Mouse (Mus musculus) hindbrain, embryonic 12.5 days (tissue): ENCODE data around the gene Hist1h4m. TPM values are rescaled to one million over a fixed set of nuclear protein-coding genes. Genes with fewer than 3 reads are reported as not detected.
"Not testable (repeated sequence)": the region's sequence is repeated elsewhere in the genome, so short reads cannot be mapped to it uniquely, and the experiment has no call there.

ENCODE experiments used
- ATAC-seq: fragments of 200-750 bp; cut with Nextera tagmentation; 2 replicates; pipeline ENCODE4 v1.8.0; 2017; ENCODE audit warnings: moderate TSS enrichment; ENCODE audit not compliant: low FRiP score
- H3K27ac ChIP-seq: fragments of 300-500 bp; sonication (generic); 2 replicates; pipeline ENCODE4 v1.5.1; 2016; ENCODE audit warnings: mild to moderate bottlenecking
- H3K27me3 ChIP-seq: fragments of 300-500 bp; sonication (generic); 2 replicates; pipeline ENCODE4 v1.6.1; 2016; ENCODE audit warnings: mild to moderate bottlenecking
- H3K36me3 ChIP-seq: fragments of 300-500 bp; sonication (generic); 2 replicates; pipeline ENCODE4 v1.6.1; 2016; ENCODE audit warnings: mild to moderate bottlenecking
- H3K4me1 ChIP-seq: fragments of 300-500 bp; sonication (generic); 2 replicates; pipeline ENCODE4 v1.6.1; 2016
- H3K4me2 ChIP-seq: fragments of 300-500 bp; sonication (generic); replicated peaks from 2 replicates; pipeline ENCODE4 v1.6.1; 2016; ENCODE audit warnings: mild to moderate bottlenecking
- H3K4me3 ChIP-seq: fragments of 300-500 bp; sonication (generic); 2 replicates; pipeline ENCODE4 v1.5.1; 2016; ENCODE audit warnings: mild to moderate bottlenecking
- H3K9ac ChIP-seq: fragments of 300-500 bp; sonication (generic); 2 replicates; pipeline ENCODE4 v1.6.1; 2016; ENCODE audit warnings: mild to moderate bottlenecking, moderate library complexity
- H3K9me3 ChIP-seq: fragments of 300-500 bp; sonication (generic); replicated peaks from 2 replicates; pipeline ENCODE4 v1.6.1; 2016; ENCODE audit warnings: mild to moderate bottlenecking
- WGBS: fragments of 180-500 bp; shearing (Covaris S2); methylation state at CpG from one replicate; pipeline ENCODE4 v1.1.7; 2016; 5-methylcytosine and 5-hydroxymethylcytosine counted together
- polyA plus RNA-seq: library from polyadenylated mRNA; unstranded; fragments of >200 nt; fragmentation: Nextera tagmentation; extraction: Ambion mirVana; gene quantifications from 2 replicates; pipeline ENCODE4 v1.2.1, GENCODE M21; 2016

Hist1h4m gene
- polyA plus RNA-seq, 1 experiment from 2014 or later = not detected

GRCm38 (mm10) chr13:21828511-21828910 lies 17.0 kb downstream of the Hist1h4m start:
- no peaks in the 10 kb centered on the region for H3K27me3 ChIP-seq
- 92% methylated on average over 3 of the region's 3 CpGs for WGBS
- H3K4me1 ChIP-seq = no peaks in the 10 kb centered on the region
- no peaks in the 10 kb centered on the region for H3K9me3 ChIP-seq
- H3K36me3 ChIP-seq = no peaks in the 10 kb centered on the region
- no peak overlapping the region for H3K4me2 ChIP-seq
- H3K9ac ChIP-seq = no peak overlapping the region
- H3K27ac ChIP-seq = no peak overlapping the region
- ATAC-seq = no peak
- H3K4me3 ChIP-seq = no peak overlapping the region

GRCm38 (mm10) chr13:21830344-21830743 lies 18.8 kb downstream of the Hist1h4m start:
- Histone ChIP-seq H3K4me3 (no peak overlapping the region), H3K9me3 (no peaks in the 10 kb centered on the region), H3K9ac (no peak overlapping the region), H3K27ac (no peak overlapping the region), H3K36me3 (no peaks in the 10 kb centered on the region), H3K4me2 (no peak overlapping the region), H3K27me3 (no peaks in the 10 kb centered on the region), H3K4me1 (no peaks in the 10 kb centered on the region)
- WGBS = 89% methylated on average over 10 of the region's 10 CpGs
- ATAC-seq = no peak

GRCm38 (mm10) chr13:21831418-21832394 lies 20.2 kb downstream of the Hist1h4m start, which contains the start of gene Hist1h4n:
TSS of gene Hist1h4n (minus strand) at chr13:21832196.
- H3K4me1 ChIP-seq, H3K27me3 ChIP-seq, H3K36me3 ChIP-seq, H3K27ac ChIP-seq, H3K9ac ChIP-seq, H3K9me3 ChIP-seq, H3K4me3 ChIP-seq: not testable (repeated sequence)
- peak within 1 kb of the TSS; percentile 37 for H3K4me2 ChIP-seq
- ATAC-seq = peak; percentile 83
- WGBS = under 1% methylated on average over 29 of the region's 58 CpGs

GRCm38 (mm10) chr13:21833461-21833860 lies 21.9 kb downstream of the Hist1h4m start, which contains the start of the genes Hist1h2ap and Hist1h2br:
TSS of gene Hist1h2ap (minus strand) at chr13:21833507.
TSS of gene Hist1h2br (plus strand) at chr13:21833743.
- H3K9me3 ChIP-seq, H3K4me1 ChIP-seq, H3K36me3 ChIP-seq, H3K4me2 ChIP-seq, H3K27me3 ChIP-seq, H3K4me3 ChIP-seq, H3K9ac ChIP-seq, H3K27ac ChIP-seq: not testable (repeated sequence)
- WGBS = no CpG with 5 or more reads among the region's 24 CpGs
- peak; percentile 97 for ATAC-seq

GRCm38 (mm10) chr13:21840508-21840907 lies 29.0 kb downstream of the Hist1h4m start:
- WGBS = no CpG with 5 or more reads among the region's 4 CpGs
- not testable (repeated sequence) for H3K9ac ChIP-seq, H3K36me3 ChIP-seq, H3K4me1 ChIP-seq, H3K4me3 ChIP-seq, H3K9me3 ChIP-seq, H3K27me3 ChIP-seq, H3K4me2 ChIP-seq, H3K27ac ChIP-seq
- ATAC-seq = peak; percentile 66; the same call in 1 of the 2 replicates

GRCm38 (mm10) chr13:21846356-21846755 lies 34.8 kb downstream of the Hist1h4m start:
- not testable (repeated sequence) for H3K4me2 ChIP-seq, ATAC-seq, H3K27me3 ChIP-seq, H3K36me3 ChIP-seq, H3K9ac ChIP-seq, H3K9me3 ChIP-seq, H3K4me3 ChIP-seq, H3K27ac ChIP-seq, H3K4me1 ChIP-seq

- Histone ChIP-seq H3K9me3 (no peaks in the 10 kb centered on the region), H3K4me3 (no peak overlapping the region), H3K9ac (no peak overlapping the region), H3K36me3 (no peaks in the 10 kb centered on the region), H3K4me1 (no peaks in the 10 kb centered on the region), H3K4me2 (no peak overlapping the region), H3K27me3 (no peaks in the 10 kb centered on the region), H3K27ac (no peak overlapping the region)
- 24% methylated on average over 8 of the region's 8 CpGs for WGBS
- ATAC-seq = no peak
Measured at GRCm38 (mm10) chr13:21847883-21848282, 36.3 kb downstream of the Hist1h4m start.

GRCm38 (mm10) chr13:21850696-21851095 lies 39.1 kb downstream of the Hist1h4m start:
- not testable (repeated sequence) for ATAC-seq, H3K4me3 ChIP-seq, H3K27ac ChIP-seq, H3K27me3 ChIP-seq, H3K9ac ChIP-seq, H3K9me3 ChIP-seq, H3K4me1 ChIP-seq, H3K36me3 ChIP-seq, H3K4me2 ChIP-seq
- WGBS = 23% methylated on average over 1 of the region's 1 CpGs

GRCm38 (mm10) chr13:21852215-21852945 lies 40.8 kb downstream of the Hist1h4m start:
- Histone ChIP-seq H3K4me3 (no peak overlapping the region), H3K9me3 (no peaks in the 10 kb centered on the region), H3K4me1 (no peaks in the 10 kb centered on the region), H3K9ac (no peak overlapping the region), H3K4me2 (no peak overlapping the region), H3K36me3 (no peaks in the 10 kb centered on the region), H3K27ac (no peak overlapping the region), H3K27me3 (no peaks in the 10 kb centered on the region)
- WGBS = 74% methylated on average over 3 of the region's 3 CpGs
- ATAC-seq = no peak

- WGBS = 2% methylated on average over 11 of the region's 11 CpGs
- H3K4me2 ChIP-seq = peak overlapping the region; percentile 48
- no peaks in the 10 kb centered on the region for H3K9me3 ChIP-seq
- H3K27ac ChIP-seq = no peak overlapping the region
- no peaks in the 10 kb centered on the region for H3K36me3 ChIP-seq
- H3K27me3 ChIP-seq = no peaks in the 10 kb centered on the region
- peak overlapping the region; percentile 38 for H3K4me3 ChIP-seq
- peak overlapping the region; percentile 41; the same call in 1 of the 2 replicates for H3K9ac ChIP-seq
- ATAC-seq = peak; percentile 56; the same call in 1 of the 2 replicates
- H3K4me1 ChIP-seq = no peaks in the 10 kb centered on the region
Measured at GRCm38 (mm10) chr13:21855146-21855545, 43.6 kb downstream of the Hist1h4m start.

GRCm38 (mm10) chr13:21855698-21856162 lies 44.2 kb downstream of the Hist1h4m start:
- Histone ChIP-seq H3K4me3 (peak overlapping the region; percentile 38), H3K9me3 (no peaks in the 10 kb centered on the region), H3K36me3 (no peaks in the 10 kb centered on the region), H3K4me2 (peak overlapping the region; percentile 48), H3K9ac (peak overlapping the region; percentile 41; the same call in 1 of the 2 replicates), H3K27me3 (no peaks in the 10 kb centered on the region), H3K27ac (no peak overlapping the region), H3K4me1 (no peaks in the 10 kb centered on the region)
- WGBS = under 1% methylated on average over 15 of the region's 15 CpGs
- ATAC-seq = no peak

- H3K27ac ChIP-seq = no peak overlapping the region
- H3K27me3 ChIP-seq = no peaks in the 10 kb centered on the region
- no peaks in the 10 kb centered on the region for H3K4me1 ChIP-seq
- WGBS = 13% methylated on average over 5 of the region's 5 CpGs
- no peak for ATAC-seq
- H3K9ac ChIP-seq = no peak overlapping the region
- H3K36me3 ChIP-seq = no peaks in the 10 kb centered on the region
- H3K4me3 ChIP-seq = no peak overlapping the region
- H3K4me2 ChIP-seq = no peak overlapping the region
- H3K9me3 ChIP-seq = 0 out of 2 replicates have a peak, but pooled peaks cover 3% of the 10 kb centered on the region
Measured at GRCm38 (mm10) chr13:21861608-21862007, 50.1 kb downstream of the Hist1h4m start.
